Mouse (Mus musculus): Measurements from ENCODE around the gene Tgfbrap1. TPM values are rescaled to one million over a fixed set of nuclear protein-coding genes. Genes with fewer than 3 reads are reported as not detected.

The Tgfbrap1 gene
- total RNA-seq, 2 experiments from 2014 or later: 10.2 to 10.5 TPM

DNA sequence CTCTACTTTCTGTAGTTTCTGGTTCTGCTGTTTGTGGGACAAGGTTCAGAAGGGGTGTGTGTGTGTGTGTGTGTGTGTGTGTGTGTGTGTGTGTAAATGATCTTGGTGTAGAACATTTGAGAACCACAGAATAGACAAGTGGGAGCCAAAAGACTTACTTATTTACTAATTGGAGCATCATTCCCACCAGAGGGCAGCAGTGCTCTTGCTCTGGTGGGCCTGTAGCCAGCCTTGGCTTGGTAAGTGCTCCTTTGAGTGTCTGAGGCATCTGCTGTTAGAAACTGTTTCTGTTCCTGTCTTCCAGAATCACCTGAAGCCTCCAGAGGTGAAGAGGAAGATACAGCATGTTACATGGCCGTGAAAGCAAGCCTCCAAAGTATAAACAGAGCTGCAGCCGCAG, 14.4 kb upstream of the Tgfbrap1 start:
- DNase-seq: no peak

DNA sequence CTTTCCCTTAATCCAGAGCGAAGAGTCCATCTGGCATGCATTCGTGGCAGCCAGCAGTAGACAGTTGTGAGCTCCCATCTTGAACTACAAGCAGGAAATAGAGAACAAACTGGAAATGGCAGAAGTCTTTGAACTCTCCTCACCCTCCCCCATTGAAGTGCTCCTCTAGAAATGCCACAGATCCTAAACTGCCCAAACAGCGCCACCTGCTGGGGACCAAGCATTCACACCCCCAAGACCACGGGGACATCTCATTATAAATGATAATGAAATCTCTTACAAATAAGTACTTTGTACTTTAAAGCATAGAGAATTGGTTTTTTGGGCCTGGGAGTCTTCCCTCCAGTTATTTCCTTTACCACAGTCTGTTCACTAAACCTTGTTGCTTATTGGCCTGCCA, 12.1 kb upstream of the Tgfbrap1 start:
- no peak for DNase-seq

DNA sequence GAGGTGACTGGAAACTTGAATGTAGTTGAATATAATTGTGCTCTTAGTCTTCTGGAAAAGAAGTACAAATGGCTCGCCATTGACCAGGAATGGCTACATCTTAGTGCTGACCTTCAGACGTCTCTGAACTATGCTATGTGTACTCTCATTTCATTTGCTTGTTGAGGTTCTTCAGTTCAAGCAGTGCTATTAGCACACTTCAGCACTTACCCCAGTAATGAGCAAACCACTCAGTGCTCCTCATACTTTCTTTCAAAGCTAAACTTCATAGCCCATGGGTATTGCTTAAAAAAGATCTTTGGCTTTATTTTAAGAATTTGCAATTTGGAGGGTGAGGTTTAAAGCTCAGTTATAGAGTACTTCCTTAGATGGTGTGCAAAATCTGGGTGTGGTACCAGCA, 10.3 kb upstream of the Tgfbrap1 start:
- DNase-seq: no peak

DNA sequence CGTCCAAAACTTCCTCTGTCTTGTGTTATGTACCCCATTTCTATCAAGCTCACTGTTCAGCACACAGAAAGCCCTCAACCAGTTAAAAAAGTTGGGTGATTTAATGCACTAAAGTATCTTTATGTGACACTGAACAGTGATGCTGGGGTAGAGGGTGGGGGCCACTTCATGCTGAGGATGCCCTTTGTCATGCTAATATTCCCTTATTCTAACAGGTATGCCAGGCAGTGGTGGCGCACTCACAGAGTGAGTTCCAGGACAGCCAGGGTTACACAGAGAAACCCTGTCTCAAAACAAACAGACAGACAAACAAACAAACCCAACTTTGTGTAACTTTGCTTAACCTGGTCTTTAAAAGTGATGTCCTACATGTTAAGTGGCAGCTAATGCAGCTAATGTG, 4.2 kb downstream of the Tgfbrap1 start:
- DNase-seq: no peak

- DNase-seq: peak; percentile 62
Measured at GRCm38 (mm10) chr1:43092056-43093015, 6.1 kb downstream of the Tgfbrap1 start.

DNA sequence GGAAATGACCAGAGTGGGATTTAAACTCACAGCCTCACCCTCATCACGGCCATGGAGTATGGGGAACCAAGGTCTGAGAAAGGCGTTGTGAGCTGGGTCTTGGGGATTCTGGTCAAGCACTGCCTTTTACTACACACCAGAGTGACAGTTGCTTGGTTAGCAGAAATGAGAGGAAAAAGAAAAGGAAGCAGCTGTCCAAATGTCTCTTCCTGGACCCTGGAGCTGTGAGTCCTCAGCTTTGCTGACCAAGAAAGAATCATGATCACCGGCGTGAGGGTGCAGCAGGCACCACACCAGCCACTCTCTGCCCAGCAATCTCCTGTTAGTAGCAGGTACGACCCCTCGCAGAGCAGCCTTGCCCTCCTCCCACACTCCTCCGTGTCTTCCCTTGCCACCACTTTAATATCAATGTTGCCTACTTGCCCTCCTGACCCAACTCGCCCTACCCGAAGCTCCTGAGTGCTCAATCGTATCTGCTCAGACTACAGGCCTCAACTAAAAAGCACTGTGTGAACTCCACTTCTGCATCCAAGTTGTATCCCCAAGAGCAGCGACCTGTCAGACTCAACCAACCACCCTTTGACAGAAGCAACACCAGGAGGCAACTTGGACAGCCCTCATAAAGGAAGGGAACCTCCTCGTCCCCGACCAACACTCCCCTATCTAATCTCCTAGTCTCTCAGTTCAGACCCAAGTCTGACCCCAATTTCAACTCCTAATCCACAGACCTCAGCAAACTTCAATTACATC, 7.0 kb downstream of the Tgfbrap1 start:
- no peak for DNase-seq

DNA sequence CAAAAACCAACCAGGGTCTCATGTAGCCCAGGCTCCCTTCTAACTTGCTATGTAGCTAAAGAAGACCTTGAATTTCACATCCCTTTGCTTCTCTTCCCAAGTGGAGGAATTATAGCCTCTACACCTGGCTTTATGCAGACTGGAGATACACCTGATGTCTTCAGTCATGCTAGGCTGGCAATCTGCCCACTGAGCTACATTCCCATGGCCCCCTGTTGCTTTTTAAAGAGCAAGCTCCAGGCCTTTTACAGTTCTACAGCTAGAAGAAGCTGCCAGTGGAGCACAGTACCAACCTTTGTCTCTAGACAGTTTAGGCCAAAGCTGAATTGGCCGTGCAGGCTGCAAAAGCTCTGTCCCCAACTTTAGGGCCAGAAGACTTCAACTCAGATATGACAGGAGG, 8.0 kb downstream of the Tgfbrap1 start:
- no peak for DNase-seq

DNA sequence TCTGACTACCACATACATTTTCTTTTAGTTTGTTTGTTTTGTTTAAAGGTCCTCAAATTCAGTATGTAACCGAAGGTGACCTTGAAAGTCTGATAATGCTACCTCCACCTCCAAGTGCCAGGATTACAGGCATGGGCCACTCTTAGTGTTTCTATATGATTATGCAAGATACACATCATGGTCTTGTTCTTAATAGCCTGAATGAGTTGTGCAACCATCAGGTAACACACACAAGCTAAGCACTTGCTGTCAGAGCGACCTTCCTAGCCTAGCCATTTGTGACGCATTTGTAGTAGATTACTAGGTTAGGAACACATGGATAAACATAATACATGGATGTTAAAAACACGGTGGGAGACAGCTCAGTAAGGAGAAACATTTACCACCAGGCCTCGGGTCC, 15.5 kb downstream of the Tgfbrap1 start:
- no peak for DNase-seq

GRCm38 (mm10) chr1:43078124-43078523, 20.3 kb downstream of the Tgfbrap1 start:
- no peak for DNase-seq

- no peak for DNase-seq
Measured at GRCm38 (mm10) chr1:43074791-43075190, 23.6 kb downstream of the Tgfbrap1 start.

GRCm38 (mm10) chr1:43072561-43072960, 25.9 kb downstream of the Tgfbrap1 start:
- no peak for DNase-seq

DNA sequence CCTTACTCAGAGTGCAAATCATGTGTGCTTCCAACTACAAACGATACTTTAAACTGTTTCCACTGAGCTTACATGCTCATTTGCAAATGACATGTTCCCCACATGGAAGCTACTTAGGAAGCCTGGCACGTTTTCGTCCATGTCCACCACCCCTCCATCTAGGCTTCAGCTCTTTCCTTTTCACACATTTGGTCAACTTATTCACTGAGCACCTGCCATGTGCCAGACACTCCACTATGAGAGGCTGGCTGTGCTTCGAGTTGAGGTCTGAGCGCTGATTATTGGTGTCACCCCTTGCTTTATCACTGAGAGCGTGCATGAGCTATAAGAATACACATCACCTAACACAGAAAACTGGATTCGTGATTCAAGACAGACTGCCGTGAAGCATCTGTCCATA, 26.4 kb downstream of the Tgfbrap1 start:
- DNase-seq: no peak

DNA sequence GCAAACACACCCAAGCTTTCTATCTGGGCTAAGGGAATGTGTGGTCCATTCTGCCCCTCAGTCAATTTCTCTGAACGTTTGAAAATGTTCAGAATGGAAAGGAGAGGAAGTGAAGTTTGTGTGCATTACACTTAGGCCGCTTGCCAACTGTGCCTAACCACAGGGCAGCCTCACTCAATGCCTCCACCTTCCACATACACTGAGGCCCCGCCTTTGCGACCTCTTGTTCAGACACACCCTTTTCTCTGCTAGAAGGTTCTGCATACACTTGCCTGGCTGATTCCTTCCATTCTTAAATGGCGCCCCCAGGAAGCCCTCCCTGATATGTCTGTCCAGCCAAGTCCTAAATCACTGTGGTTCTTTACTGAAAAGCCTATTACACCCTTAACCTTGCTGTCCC, 27.7 kb downstream of the Tgfbrap1 start:
- DNase-seq: no peak

GRCm38 (mm10) chr1:43067551-43067950, 30.9 kb downstream of the Tgfbrap1 start:
- DNase-seq: no peak

GRCm38 (mm10) chr1:43066573-43066972, 31.9 kb downstream of the Tgfbrap1 start:
- DNase-seq: no peak

GRCm38 (mm10) chr1:43065615-43066310, 32.7 kb downstream of the Tgfbrap1 start:
- no peak for DNase-seq

- DNase-seq: no peak
Measured at GRCm38 (mm10) chr1:43051903-43052302, 46.5 kb downstream of the Tgfbrap1 start.

- no peak for DNase-seq
Measured at GRCm38 (mm10) chr1:43047811-43048210, 50.6 kb downstream of the Tgfbrap1 start.

- DNase-seq: no peak
Measured at GRCm38 (mm10) chr1:43046990-43047389, 51.4 kb downstream of the Tgfbrap1 start.

DNA sequence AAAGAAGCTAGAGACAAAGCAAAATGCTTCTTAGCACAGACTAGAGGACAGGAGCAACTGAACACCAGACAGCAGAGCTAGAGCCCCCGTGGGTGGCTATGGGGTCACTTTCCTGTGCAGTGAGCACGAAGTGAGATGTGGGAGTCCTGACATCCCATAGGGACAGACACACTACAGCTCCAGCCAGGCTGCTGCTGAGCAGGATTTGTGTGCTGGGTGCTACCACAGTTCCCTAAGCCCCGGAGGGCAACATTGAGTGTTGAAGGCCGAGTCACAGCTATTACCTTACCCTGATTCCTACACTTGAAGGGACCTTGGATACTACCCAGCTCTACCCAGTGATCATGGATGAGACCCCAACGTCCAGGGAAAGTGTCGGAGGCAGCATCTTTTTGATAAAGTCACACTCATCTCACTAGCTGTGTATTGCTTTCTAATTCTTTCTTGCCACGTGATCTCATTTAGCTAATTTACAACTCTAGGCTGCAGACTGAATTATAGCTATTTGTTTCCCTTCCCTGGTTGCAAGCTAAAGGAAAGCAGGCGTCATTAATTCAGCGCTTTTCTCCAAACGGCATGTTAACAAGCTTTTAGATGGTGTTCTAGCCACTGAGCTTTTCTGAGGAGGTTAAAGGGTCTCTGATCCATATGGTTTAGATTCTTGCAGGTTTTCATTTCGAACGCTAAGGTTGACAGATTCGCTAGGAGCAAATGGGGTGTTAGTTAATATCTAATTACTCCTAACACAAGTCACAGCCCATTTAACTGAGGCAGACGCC, 53.0 kb downstream of the Tgfbrap1 start:
- DNase-seq: no peak

- no peak for DNase-seq
Measured at GRCm38 (mm10) chr1:43042271-43042670, 56.2 kb downstream of the Tgfbrap1 start.

- no peak for DNase-seq
Measured at GRCm38 (mm10) chr1:43036014-43036413, 62.4 kb downstream of the Tgfbrap1 start.

Data from gastrocnemius, postnatal 25 days (tissue).